Mouse (Mus musculus): ENCODE measurements around the gene Minar1. TPM values are rescaled to one million over a fixed set of nuclear protein-coding genes. Genes with fewer than 3 reads are reported as not detected.

Minar1 gene
- 2.3 TPM in 2 replicates for polyA plus RNA-seq (2015; fragmentation: Nextera tagmentation; extraction: Ambion mirVana)

GRCm38 (mm10) chr9:89623006-89623760, at the start of gene Minar1:
Gene Minar1, minus strand, starts transcription at chr9:89623125.
- ATAC-seq, result peak; percentile 82
- Histone ChIP-seq H3K27ac (ENCODE audit: low read length) (0 out of 2 replicates have a peak within 1 kb of the TSS, but pooled peaks have one; percentile 13), H3K36me3 (ENCODE audit: control insufficient read depth, insufficient read depth, low read length) (no peaks in the 10 kb centered on the region), H3K4me2 (ENCODE audit: low read length) (peak within 1 kb of the TSS; percentile 99), H3K27me3 (ENCODE audit: control insufficient read depth, insufficient read depth, low read depth, low read length) (no peaks in the 10 kb centered on the region), H3K9ac (ENCODE audit: low read depth, low read length) (peak within 1 kb of the TSS; percentile 76), H3K4me1 (ENCODE audit: control insufficient read depth, insufficient read depth, low read length) (peaks cover 6% of the 10 kb centered on the region; the same call in 1 of the 2 replicates), H3K4me3 (ENCODE audit: low read depth, low read length) (peak within 1 kb of the TSS; percentile 68), H3K9me3 (replicated peaks; ENCODE audit: control insufficient read depth, low read length, poor library complexity, severe bottlenecking) (no peaks in the 10 kb centered on the region)
- WGBS, result under 1% methylated on average over 27 of the region's 27 CpGs

DNA sequence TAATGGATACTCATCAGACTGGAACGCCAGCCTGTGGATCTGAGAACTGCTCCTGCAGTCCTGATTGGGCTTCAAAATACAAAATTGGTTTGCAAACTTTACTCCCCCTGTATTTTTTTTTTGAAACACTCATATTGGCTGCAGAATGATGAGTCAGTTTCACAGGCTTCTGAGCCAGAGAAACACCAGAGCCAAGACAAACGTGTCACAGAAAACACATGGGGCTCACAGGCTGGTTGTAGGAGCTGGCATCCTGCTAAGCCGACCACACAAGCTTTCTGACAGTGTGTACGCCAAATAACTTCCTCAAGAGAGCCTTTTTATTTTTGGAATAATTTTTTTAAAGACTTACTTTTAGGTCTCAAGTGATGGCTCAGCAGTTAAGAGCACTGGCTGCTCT, 47.0 kb upstream of the Minar1 start:
- Histone ChIP-seq H3K9ac (ENCODE audit: low read depth, low read length) (no peak overlapping the region), H3K36me3 (ENCODE audit: control insufficient read depth, insufficient read depth, low read length) (no peaks in the 10 kb centered on the region), H3K27me3 (ENCODE audit: control insufficient read depth, insufficient read depth, low read depth, low read length) (no peaks in the 10 kb centered on the region), H3K4me3 (ENCODE audit: low read depth, low read length) (no peak overlapping the region), H3K27ac (ENCODE audit: low read length) (no peak overlapping the region), H3K4me1 (ENCODE audit: control insufficient read depth, insufficient read depth, low read length) (no peaks in the 10 kb centered on the region), H3K4me2 (ENCODE audit: low read length) (no peak overlapping the region), H3K9me3 (replicated peaks; ENCODE audit: control insufficient read depth, low read length, poor library complexity, severe bottlenecking) (no peaks in the 10 kb centered on the region)
- ATAC-seq, result no peak
- WGBS, result 84% methylated on average over 4 of the region's 4 CpGs

GRCm38 (mm10) chr9:89667306-89667942, 44.5 kb upstream of the Minar1 start:
- no peak for ATAC-seq
- H3K4me2 ChIP-seq (ENCODE audit: low read length), result no peak overlapping the region
- 85% methylated on average over 4 of the region's 4 CpGs for WGBS

DNA sequence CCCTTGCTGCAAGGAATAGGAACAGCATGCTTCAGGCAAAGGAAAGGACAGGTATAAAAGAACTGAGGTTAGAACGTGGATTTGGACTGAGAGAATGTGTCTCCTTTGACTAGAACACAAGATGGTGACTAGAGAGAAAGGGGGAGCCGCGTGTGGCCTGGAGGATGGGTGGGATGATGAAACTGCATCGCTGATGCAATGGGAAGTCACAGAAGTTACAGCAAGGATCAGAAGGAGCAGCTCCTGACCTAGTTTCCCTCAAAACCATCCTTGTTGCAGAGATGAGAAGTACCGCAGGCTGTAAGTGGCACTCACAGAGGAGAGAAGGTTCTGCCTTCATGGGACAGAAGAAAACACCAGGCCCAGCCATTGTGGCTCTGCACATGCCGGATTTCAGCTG, 28.0 kb upstream of the Minar1 start:
- no peak for ATAC-seq
- WGBS, result 81% methylated on average over 6 of the region's 6 CpGs
- no peak overlapping the region for H3K4me2 ChIP-seq (ENCODE audit: low read length)
- no peaks in the 10 kb centered on the region for H3K27me3 ChIP-seq (ENCODE audit: control insufficient read depth, insufficient read depth, low read depth, low read length)
- no peaks in the 10 kb centered on the region for H3K4me1 ChIP-seq (ENCODE audit: control insufficient read depth, insufficient read depth, low read length)
- no peaks in the 10 kb centered on the region for H3K9me3 ChIP-seq (replicated peaks; ENCODE audit: control insufficient read depth, low read length, poor library complexity, severe bottlenecking)
- H3K27ac ChIP-seq (ENCODE audit: low read length), result no peak overlapping the region
- no peaks in the 10 kb centered on the region for H3K36me3 ChIP-seq (ENCODE audit: control insufficient read depth, insufficient read depth, low read length)
- H3K9ac ChIP-seq (ENCODE audit: low read depth, low read length), result no peak overlapping the region
- no peak overlapping the region for H3K4me3 ChIP-seq (ENCODE audit: low read depth, low read length)

More at GRCm38 (mm10) chr9:89667306-89667942, 44.5 kb upstream of the Minar1 start:
- no peak overlapping the region for H3K9ac ChIP-seq (ENCODE audit: low read depth, low read length)
- no peaks in the 10 kb centered on the region for H3K36me3 ChIP-seq (ENCODE audit: control insufficient read depth, insufficient read depth, low read length)
- no peak overlapping the region for H3K4me3 ChIP-seq (ENCODE audit: low read depth, low read length)
- H3K4me1 ChIP-seq (ENCODE audit: control insufficient read depth, insufficient read depth, low read length), result no peaks in the 10 kb centered on the region
- H3K27me3 ChIP-seq (ENCODE audit: control insufficient read depth, insufficient read depth, low read depth, low read length), result no peaks in the 10 kb centered on the region
- no peaks in the 10 kb centered on the region for H3K9me3 ChIP-seq (replicated peaks; ENCODE audit: control insufficient read depth, low read length, poor library complexity, severe bottlenecking)
- H3K27ac ChIP-seq (ENCODE audit: low read length), result no peak overlapping the region

DNA sequence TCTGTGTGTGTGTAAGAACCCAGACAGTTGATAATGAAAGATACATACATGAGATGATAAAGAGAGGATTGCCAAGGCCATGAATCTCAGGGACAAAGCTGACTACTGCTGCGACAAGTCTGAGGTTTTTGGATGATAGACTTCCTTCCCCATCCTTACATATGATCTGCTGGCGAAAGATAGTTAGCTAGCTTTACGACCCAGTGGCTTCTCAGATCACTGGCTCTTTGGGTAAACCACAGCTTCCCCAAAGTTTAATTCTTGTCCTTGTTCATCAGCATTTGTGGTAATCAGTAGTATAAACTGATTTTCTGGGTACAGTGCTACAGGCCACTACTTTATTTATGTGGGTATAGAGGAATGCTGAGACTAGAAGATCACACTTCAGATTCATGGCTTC, 14.5 kb upstream of the Minar1 start:
- H3K9ac ChIP-seq (ENCODE audit: low read depth, low read length), result no peak overlapping the region
- no peaks in the 10 kb centered on the region for H3K4me1 ChIP-seq (ENCODE audit: control insufficient read depth, insufficient read depth, low read length)
- H3K4me2 ChIP-seq (ENCODE audit: low read length), result no peak overlapping the region
- H3K27me3 ChIP-seq (ENCODE audit: control insufficient read depth, insufficient read depth, low read depth, low read length), result no peaks in the 10 kb centered on the region
- no peak for ATAC-seq
- no peaks in the 10 kb centered on the region for H3K36me3 ChIP-seq (ENCODE audit: control insufficient read depth, insufficient read depth, low read length)
- no peak overlapping the region for H3K4me3 ChIP-seq (ENCODE audit: low read depth, low read length)
- H3K9me3 ChIP-seq (replicated peaks; ENCODE audit: control insufficient read depth, low read length, poor library complexity, severe bottlenecking), result no peaks in the 10 kb centered on the region
- H3K27ac ChIP-seq (ENCODE audit: low read length), result no peak overlapping the region
- WGBS, result 92% methylated on average over 3 of the region's 3 CpGs

- Histone ChIP-seq H3K9me3 (replicated peaks; ENCODE audit: control insufficient read depth, low read length, poor library complexity, severe bottlenecking) (no peaks in the 10 kb centered on the region), H3K36me3 (ENCODE audit: control insufficient read depth, insufficient read depth, low read length) (no peaks in the 10 kb centered on the region), H3K4me3 (ENCODE audit: low read depth, low read length) (peak overlapping the region; percentile 68), H3K4me2 (ENCODE audit: low read length) (peak overlapping the region; percentile 99), H3K27ac (ENCODE audit: low read length) (0 out of 2 replicates have a peak overlapping the region, but pooled peaks have one; percentile 13), H3K4me1 (ENCODE audit: control insufficient read depth, insufficient read depth, low read length) (peaks cover 6% of the 10 kb centered on the region; the same call in 1 of the 2 replicates), H3K27me3 (ENCODE audit: control insufficient read depth, insufficient read depth, low read depth, low read length) (no peaks in the 10 kb centered on the region), H3K9ac (ENCODE audit: low read depth, low read length) (peak overlapping the region; percentile 76)
- under 1% methylated on average over 42 of the region's 42 CpGs for WGBS
- peak; percentile 79 for ATAC-seq
Measured at GRCm38 (mm10) chr9:89622296-89623005, 474 bp downstream of the Minar1 start.

DNA sequence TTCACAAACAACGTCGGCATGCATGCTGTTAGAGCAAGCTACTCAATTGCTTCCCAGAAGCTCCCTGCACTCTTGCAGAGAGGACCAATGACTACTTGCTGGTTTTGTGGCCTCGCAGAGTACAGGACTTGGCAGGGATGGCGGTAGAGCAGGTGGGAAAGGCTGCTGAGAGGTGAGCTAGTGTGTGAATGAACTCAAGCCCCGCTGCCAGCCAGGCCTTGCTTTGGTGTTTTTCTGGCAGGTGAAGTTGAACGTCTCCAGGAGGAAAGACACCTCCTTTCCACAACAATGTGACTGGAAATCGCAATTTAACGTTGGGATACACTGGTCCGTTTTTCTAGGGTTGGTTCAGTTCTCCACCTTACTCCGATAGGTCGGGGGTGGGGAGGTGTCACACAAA, 1.2 kb downstream of the Minar1 start:
- H3K9ac ChIP-seq (ENCODE audit: low read depth, low read length), result peak overlapping the region; percentile 76
- H3K4me3 ChIP-seq (ENCODE audit: low read depth, low read length), result peak overlapping the region; percentile 68
- no peaks in the 10 kb centered on the region for H3K36me3 ChIP-seq (ENCODE audit: control insufficient read depth, insufficient read depth, low read length)
- H3K27ac ChIP-seq (ENCODE audit: low read length), result no peak overlapping the region
- H3K4me1 ChIP-seq (ENCODE audit: control insufficient read depth, insufficient read depth, low read length), result peaks cover 6% of the 10 kb centered on the region; the same call in 1 of the 2 replicates
- H3K4me2 ChIP-seq (ENCODE audit: low read length), result peak overlapping the region; percentile 99
- no peak for ATAC-seq
- no peaks in the 10 kb centered on the region for H3K27me3 ChIP-seq (ENCODE audit: control insufficient read depth, insufficient read depth, low read depth, low read length)
- no peaks in the 10 kb centered on the region for H3K9me3 ChIP-seq (replicated peaks; ENCODE audit: control insufficient read depth, low read length, poor library complexity, severe bottlenecking)
- 5% methylated on average over 11 of the region's 11 CpGs for WGBS

DNA sequence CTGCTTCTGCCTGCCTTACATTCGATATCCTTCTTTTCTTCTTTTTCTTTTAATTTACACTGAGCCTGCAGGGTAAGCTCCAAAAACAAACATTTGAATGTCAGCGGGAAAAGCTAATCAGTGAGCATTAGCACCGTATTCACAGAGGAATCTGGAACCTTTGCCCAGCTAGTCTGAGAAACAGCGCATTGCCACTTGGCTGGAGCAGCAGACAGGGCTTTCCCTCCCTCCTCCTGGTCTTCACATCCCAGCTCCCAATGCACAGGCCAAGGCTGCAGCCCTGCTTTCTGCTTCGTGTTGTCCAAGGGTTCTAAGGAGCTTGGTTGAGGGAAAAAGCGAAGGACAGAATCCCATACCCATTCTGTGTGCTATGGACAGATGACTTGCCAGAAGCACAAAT, 2.6 kb downstream of the Minar1 start:
- 19% methylated on average over 6 of the region's 6 CpGs for WGBS
- no peaks in the 10 kb centered on the region for H3K9me3 ChIP-seq (replicated peaks; ENCODE audit: control insufficient read depth, low read length, poor library complexity, severe bottlenecking)
- no peak overlapping the region for H3K9ac ChIP-seq (ENCODE audit: low read depth, low read length)
- H3K4me1 ChIP-seq (ENCODE audit: control insufficient read depth, insufficient read depth, low read length), result peaks cover 6% of the 10 kb centered on the region; the same call in 1 of the 2 replicates
- H3K27ac ChIP-seq (ENCODE audit: low read length), result no peak overlapping the region
- no peaks in the 10 kb centered on the region for H3K36me3 ChIP-seq (ENCODE audit: control insufficient read depth, insufficient read depth, low read length)
- no peak overlapping the region for H3K4me3 ChIP-seq (ENCODE audit: low read depth, low read length)
- no peak for ATAC-seq
- peak overlapping the region; percentile 28 for H3K4me2 ChIP-seq (ENCODE audit: low read length)
- no peaks in the 10 kb centered on the region for H3K27me3 ChIP-seq (ENCODE audit: control insufficient read depth, insufficient read depth, low read depth, low read length)

All from midbrain, embryonic 16.5 days (tissue).